Comparison of ENCODE assay signal across 19 mouse cellular contexts in genomic region chr14:79652654-79653053, GRCm38 (mm10). TPM values are rescaled to one million over a fixed set of nuclear protein-coding genes. Genes with fewer than 3 reads are reported as not detected.
DNase-seq lines count a peak whose midpoint lies in the region; ATAC-seq and TF ChIP-seq lines count a peak whose summit lies in the region.
"Had no signal": no experiment of that assay in that cellular context is flagged by ENCODE, and none has a peak within 500 bp of the region (broad histone marks: within the 10 kb centered on the region; RNA-seq: fewer than 3 reads in every experiment).

No protein-coding gene starts in this region.

- H3K4me1 ChIP-seq in heart, embryonic 12.5 days (replicated peaks): no peaks in the 10 kb centered on the region
- H3K4me1 ChIP-seq in kidney, postnatal 0 days (replicated peaks; ENCODE audit: insufficient read depth, low read length): no peaks in the 10 kb centered on the region
- no peaks in the 10 kb centered on the region for H3K4me1 ChIP-seq in lung, postnatal 0 days (ENCODE audit: insufficient read depth, low read depth, low read length)
- H3K4me1 ChIP-seq: embryonic facial prominence, embryonic 10.5 days; forebrain, embryonic 13.5 days had no signal

- no peak overlapping the region for H3K4me3 ChIP-seq in heart, embryonic 12.5 days
- H3K4me3 ChIP-seq in kidney, postnatal 0 days (replicated peaks; ENCODE audit: low read depth, low read length): no peak overlapping the region
- H3K4me3 ChIP-seq in lung, postnatal 0 days (ENCODE audit: low read depth, low read length): no peak overlapping the region
- H3K4me3 ChIP-seq: embryonic facial prominence, embryonic 10.5 days; forebrain, embryonic 13.5 days; heart, embryonic 13.5 days; hindbrain, embryonic 15.5 days had no signal

- peak; percentile 84 for DNase-seq in heart, adult 11 months
- DNase-seq in kidney, postnatal 0 days (ENCODE audit: low spot score): peak; percentile 78
- DNase-seq in kidney, postnatal 36 days: no peak
- peak; percentile 62 for DNase-seq in lung, postnatal 0 days (ENCODE audit: low spot score)
- DNase-seq in lung, postnatal 36 days: no peak
- DNase-seq in embryo, embryonic 10 days (ENCODE audit: low spot score): no peak
- DNase-seq: adrenal gland, adult 8-10 months; adrenal gland, postnatal 36 days; cerebellum, adult 8-10 months; cerebellum, postnatal 14 days; gastrocnemius, postnatal 14 days; heart, postnatal 36 days had no signal

- no peaks in the 10 kb centered on the region for H3K36me3 ChIP-seq in heart, embryonic 12.5 days
- no peaks in the 10 kb centered on the region for H3K36me3 ChIP-seq in kidney, postnatal 0 days (ENCODE audit: insufficient read depth, low read length)
- no peaks in the 10 kb centered on the region for H3K36me3 ChIP-seq in lung, postnatal 0 days (ENCODE audit: insufficient read depth, low read length)
- H3K36me3 ChIP-seq: embryonic facial prominence, embryonic 10.5 days; G1E; heart, embryonic 13.5 days; hindbrain, embryonic 15.5 days had no signal

- no peak for ATAC-seq in heart, embryonic 12.5 days (ENCODE audit: insufficient number of reproducible peaks, low FRiP score)
- peak; percentile 69; the same call in 1 of the 2 replicates for ATAC-seq in kidney, postnatal 0 days (replicated peaks; ENCODE audit: low FRiP score, low read depth)
- peak; percentile 89 for ATAC-seq in lung, postnatal 0 days
- ATAC-seq in common myeloid progenitor, adult 5-6 weeks (replicated peaks; ENCODE audit: low read depth, poor library complexity, severe bottlenecking): 0 out of 2 replicates have a peak, but pooled peaks have one; percentile 42
- ATAC-seq: forebrain, embryonic 13.5 days had no signal

- no peak for TF ChIP-seq CTCF in kidney, postnatal 0 days (IDR thresholded peaks at IDR 0.05; ENCODE audit: low read depth)
- no peak for TF ChIP-seq CTCF in lung, postnatal 0 days (IDR thresholded peaks at IDR 0.05)

- no peak overlapping the region for H3K4me2 ChIP-seq in heart, embryonic 12.5 days
- H3K4me2 ChIP-seq in kidney, postnatal 0 days (ENCODE audit: low read length): no peak overlapping the region
- no peak overlapping the region for H3K4me2 ChIP-seq in lung, postnatal 0 days (replicated peaks; ENCODE audit: low read depth, low read length)
- H3K4me2 ChIP-seq: forebrain, embryonic 13.5 days; heart, embryonic 13.5 days; hindbrain, embryonic 15.5 days had no signal

- no peaks in the 10 kb centered on the region for H3K9me3 ChIP-seq in heart, embryonic 12.5 days (replicated peaks)
- no peaks in the 10 kb centered on the region for H3K9me3 ChIP-seq in kidney, postnatal 0 days (replicated peaks; ENCODE audit: low read length)
- H3K9me3 ChIP-seq in lung, postnatal 0 days (ENCODE audit: low read length): no peaks in the 10 kb centered on the region
- H3K9me3 ChIP-seq: embryonic facial prominence, embryonic 10.5 days; forebrain, embryonic 13.5 days; G1E; heart, embryonic 13.5 days; hindbrain, embryonic 15.5 days had no signal

- no peaks in the 10 kb centered on the region for H3K27me3 ChIP-seq in heart, embryonic 12.5 days (replicated peaks)
- H3K27me3 ChIP-seq in kidney, postnatal 0 days (ENCODE audit: insufficient read depth, low read length): no peaks in the 10 kb centered on the region
- H3K27me3 ChIP-seq in lung, postnatal 0 days (replicated peaks; ENCODE audit: insufficient read depth, low read length): no peaks in the 10 kb centered on the region
- H3K27me3 ChIP-seq: forebrain, embryonic 13.5 days; heart, embryonic 13.5 days; hindbrain, embryonic 15.5 days had no signal

- no peak overlapping the region for H3K9ac ChIP-seq in heart, embryonic 12.5 days
- H3K9ac ChIP-seq in kidney, postnatal 0 days (ENCODE audit: low read depth, low read length): no peak overlapping the region
- H3K9ac ChIP-seq in lung, postnatal 0 days (replicated peaks; ENCODE audit: low read depth): no peak overlapping the region
- H3K9ac ChIP-seq: forebrain, embryonic 13.5 days; heart, embryonic 13.5 days; hindbrain, embryonic 15.5 days had no signal

- WGBS in heart, embryonic 12.5 days: 62% methylated on average over 4 of the region's 4 CpGs
- 33% methylated on average over 4 of the region's 4 CpGs for WGBS in kidney, postnatal 0 days
- 44% methylated on average over 4 of the region's 4 CpGs for WGBS in lung, postnatal 0 days

- TF ChIP-seq EP300 in lung, postnatal 0 days (IDR thresholded peaks at IDR 0.05): peak; percentile 54; the same call in 1 of the 2 replicates

- H3K27ac ChIP-seq in heart, embryonic 12.5 days (ENCODE audit: poor library complexity, severe bottlenecking): no peak overlapping the region
- no peak overlapping the region for H3K27ac ChIP-seq in kidney, postnatal 0 days
- H3K27ac ChIP-seq in lung, postnatal 0 days (ENCODE audit: low read length): no peak overlapping the region
- H3K27ac ChIP-seq: embryonic facial prominence, embryonic 10.5 days; forebrain, embryonic 13.5 days; heart, embryonic 13.5 days; hindbrain, embryonic 15.5 days had no signal

RNA-seq across cellular contexts. Expression of gene Cnmd, which starts 9.3 kb away (rescaled TPM):
- 0.85 and 1.3 TPM in 2 replicates for polyA plus RNA-seq in heart, embryonic 12.5 days (2016; fragmentation: Nextera tagmentation; extraction: Ambion mirVana)
- polyA plus RNA-seq in kidney, postnatal 0 days (2015; fragmentation: Nextera tagmentation; extraction: Ambion mirVana): 1.7 and 3.1 TPM in 2 replicates
- polyA plus RNA-seq in lung, postnatal 0 days (2015; fragmentation: Nextera tagmentation; extraction: Ambion mirVana): 0.23 and 0.26 TPM in 2 replicates
- total RNA-seq in common myeloid progenitor, adult 5-6 weeks (2017): not detected in 2 replicates
- polyA plus RNA-seq: G1E had no signal

Comparison
In these comparisons a context has a peak if more than half of its experiments do, and no peak if none do; other contexts are left out.
1. DNase-seq: peak in heart, adult 11 months (single experiment), kidney, postnatal 0 days (single experiment) and lung, postnatal 0 days (single experiment); none in kidney, postnatal 36 days (0 of 2), lung, postnatal 36 days (single experiment) and embryo, embryonic 10 days (single experiment).